Mouse (Mus musculus): ENCODE results near the gene Ribc1. TPM values are rescaled to one million over a fixed set of nuclear protein-coding genes. Genes with fewer than 3 reads are reported as not detected.

Gene Ribc1
- under 1 TPM; 0.38 to 0.99 TPM for total RNA-seq (2023)

DNA sequence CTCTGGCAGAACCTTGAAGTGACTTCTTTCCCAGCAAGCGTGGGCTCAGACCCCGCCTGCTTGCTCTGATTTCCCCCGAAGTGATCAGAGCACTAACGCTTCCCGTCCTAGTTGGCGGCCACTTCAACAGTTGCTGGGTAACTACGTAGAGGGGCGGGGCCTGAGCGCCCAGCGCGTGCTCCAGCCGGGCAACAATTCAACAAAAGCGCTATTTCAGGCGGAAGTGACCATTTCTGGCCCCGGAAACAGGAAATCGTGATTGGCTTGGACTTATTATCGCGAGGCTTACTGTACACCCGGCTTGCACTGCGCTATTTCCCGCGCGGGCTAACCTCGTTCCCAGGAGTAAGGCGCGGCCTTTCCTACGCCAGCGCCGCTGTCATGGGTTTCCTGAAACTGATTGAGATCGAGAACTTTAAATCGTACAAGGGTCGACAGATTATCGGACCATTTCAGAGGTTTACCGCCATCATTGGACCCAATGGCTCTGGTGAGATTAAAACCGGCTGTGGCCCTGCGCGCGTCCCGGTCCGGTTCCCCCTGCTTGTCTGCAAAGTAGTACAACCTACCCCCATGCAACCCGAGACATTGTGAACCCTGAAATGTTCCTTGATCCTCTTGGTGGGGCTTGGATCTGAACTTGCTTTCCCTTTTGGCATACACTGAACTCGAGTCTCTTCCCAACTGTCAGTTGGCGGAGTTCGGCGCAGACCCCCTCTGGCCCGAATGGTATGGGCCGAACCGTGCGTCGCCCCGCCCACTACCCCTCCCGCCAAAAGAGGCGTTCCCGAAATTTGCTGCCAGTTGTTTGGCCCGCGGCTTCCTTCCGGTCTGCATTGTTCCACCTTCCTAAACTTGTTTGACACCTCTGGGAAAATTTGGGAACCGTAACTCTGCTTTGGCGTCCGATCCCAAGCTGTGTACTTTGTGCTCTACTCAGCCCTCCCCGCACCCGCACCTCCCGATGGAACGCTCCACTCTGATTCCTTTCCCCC, at the start of gene Ribc1, which contains the start of gene Smc1a:
Gene Ribc1, minus strand, starts transcription at position 145 of the 995 bp plus-strand sequence.
Gene Smc1a, plus strand, starts transcription at position 278 of the 995 bp plus-strand sequence.

GRCm38 (mm10) chrX:152001737-152002710, 14.1 kb downstream of the Ribc1 start, which contains the start of gene Hsd17b10:
Hsd17b10 (plus strand) TSS chrX:152001845.

Other genes with a start within 250 kb of the Ribc1 start
- 100 to 1,000 TPM in 1 of 2 experiments, 10 to 100 TPM in 1; 79.2 to 100 TPM for gene Huwe1, start 215.5 kb downstream of the Ribc1 start, total RNA-seq (2023)
- 10 to 100 TPM; 35.6 to 44.6 TPM for gene Hsd17b10, start 14.4 kb downstream of the Ribc1 start, total RNA-seq (2023)
- 10 to 100 TPM; 74.3 to 90.0 TPM for gene Smc1a, start 133 bp upstream of the Ribc1 start, total RNA-seq (2023)
- gene Iqsec2, start 128.0 kb upstream of the Ribc1 start, total RNA-seq (2023) = 1 to 10 TPM; 7.3 to 8.4 TPM
- 10 to 100 TPM; 56.6 to 82.6 TPM for gene Kdm5c, start 216.7 kb upstream of the Ribc1 start, total RNA-seq (2023)

Measured in neutrophil, adult 59 days (primary cell).